Mouse (Mus musculus): ENCODE measurements at regions not wholly inside any gene's neighbourhood (a gene's known extent, or its start where the extent isn't known, plus 50 kb on each side); places are given as distances from the start of the nearest gene placed in this dataset.

- in situ Hi-C loops (cut with MboI; ENCODE audit: low sequenced_read_pairs) = no loop called here
These were observed 205.8 kb upstream of the Zmiz1 start for GRCm38 (mm10) chr14:25253016-25253850.

DNA sequence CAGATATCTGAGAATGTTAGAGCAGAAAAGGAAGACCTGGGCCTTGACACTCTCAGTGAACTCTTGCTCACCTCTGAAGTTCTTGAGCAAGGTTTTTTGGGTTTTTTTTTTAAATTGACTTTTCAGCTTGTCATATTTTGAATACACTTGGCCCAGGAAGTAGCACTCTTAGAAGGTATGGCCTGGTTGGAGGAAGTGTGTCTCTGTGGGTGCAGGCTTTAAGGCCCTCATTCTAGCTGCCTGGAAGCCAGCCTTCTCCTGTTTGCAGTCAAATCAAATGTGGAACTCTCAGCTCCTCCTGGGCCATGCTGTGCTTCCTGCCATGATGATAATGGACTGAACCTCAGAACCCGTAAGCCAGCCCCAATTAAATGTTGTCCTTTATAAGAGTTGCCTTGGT is 195.9 kb upstream of the Zmiz1 start:
- in situ Hi-C loops (cut with MboI; ENCODE audit: low sequenced_read_pairs) = no loop called here

DNA sequence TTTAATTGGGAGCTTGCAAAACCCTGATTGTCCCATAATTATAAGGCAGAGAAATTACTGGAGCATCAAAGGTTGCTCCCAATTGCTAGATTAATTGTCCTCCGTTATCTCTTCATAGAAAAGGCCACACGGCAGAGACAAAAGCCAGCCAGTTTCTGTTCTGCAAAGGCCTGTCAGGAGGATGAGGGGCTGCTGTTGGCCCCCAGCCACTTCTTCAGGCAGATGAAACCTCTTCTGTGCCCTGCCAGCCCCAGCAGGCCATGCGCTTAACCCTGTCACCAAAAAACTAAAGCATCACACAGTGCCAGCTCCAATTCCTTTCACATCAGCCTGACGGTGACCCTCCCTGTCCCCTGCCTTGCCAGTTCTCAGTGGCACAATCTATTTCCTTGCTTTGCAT is 192.1 kb upstream of the Zmiz1 start:
- in situ Hi-C loops (cut with MboI; ENCODE audit: low sequenced_read_pairs) = no loop called here

- in situ Hi-C loops (cut with MboI; ENCODE audit: low sequenced_read_pairs) = no loop called here
These were observed 190.8 kb upstream of the Zmiz1 start for GRCm38 (mm10) chr14:25268090-25268631.

DNA sequence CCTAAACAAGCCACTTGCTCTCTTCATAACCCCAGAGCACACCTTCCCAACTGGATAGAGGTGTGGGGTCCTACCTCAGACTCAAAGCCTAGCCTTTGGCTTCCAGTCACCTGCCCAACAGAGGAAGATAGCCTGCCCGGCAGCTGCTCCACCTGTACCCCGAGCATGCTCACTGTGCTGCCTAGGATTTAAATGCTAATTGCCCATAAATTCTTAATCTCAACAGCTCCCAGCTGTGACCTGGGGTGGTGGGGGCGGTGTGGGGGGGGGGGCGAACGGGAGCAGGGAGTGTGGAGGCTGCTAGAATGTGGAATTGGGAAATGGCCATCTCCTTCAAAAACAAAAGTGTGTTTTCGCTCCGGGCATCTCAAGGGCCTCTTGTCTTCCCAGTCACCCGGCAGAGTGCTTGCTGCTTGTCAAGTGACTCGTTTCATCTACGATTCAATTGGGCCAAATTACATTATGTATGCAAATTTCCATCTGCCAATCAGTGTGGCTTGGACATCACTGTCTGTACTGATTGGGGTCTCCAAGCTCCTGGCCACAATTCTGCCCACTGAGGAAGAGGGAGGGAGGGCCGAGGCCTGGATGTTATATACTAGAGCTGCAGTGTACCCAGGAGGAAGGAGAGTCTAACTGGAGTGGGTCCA is 188.6 kb upstream of the Zmiz1 start:
- in situ Hi-C loops (cut with MboI; ENCODE audit: low sequenced_read_pairs) = no loop called here

- in situ Hi-C loops (cut with MboI; ENCODE audit: low sequenced_read_pairs) = no loop called here
These were observed 186.4 kb upstream of the Zmiz1 start for GRCm38 (mm10) chr14:25272366-25273156.

- in situ Hi-C loops (cut with MboI; ENCODE audit: low sequenced_read_pairs) = no loop called here
These were observed 179.2 kb upstream of the Zmiz1 start for GRCm38 (mm10) chr14:25279751-25280150.

DNA sequence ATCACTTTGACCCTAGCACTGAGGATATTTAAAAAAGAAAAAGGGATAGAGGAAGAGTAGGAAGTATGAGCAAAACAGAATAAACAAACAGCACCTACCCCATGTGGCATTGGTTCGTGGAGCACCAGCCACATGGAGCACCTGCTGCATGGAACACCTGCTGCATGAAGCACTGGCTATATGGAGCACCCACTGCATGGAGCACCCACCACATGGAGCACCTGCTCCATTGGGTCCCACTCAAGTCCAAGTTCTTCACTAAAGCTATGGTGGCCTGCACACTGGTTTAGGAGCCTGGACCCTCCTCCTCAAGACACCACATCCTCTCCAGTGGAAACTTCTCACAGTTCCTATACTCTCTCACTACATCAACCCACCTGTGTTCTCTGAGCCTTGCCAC is 166.4 kb upstream of the Zmiz1 start:
- in situ Hi-C loops (cut with MboI; ENCODE audit: low sequenced_read_pairs) = no loop called here

DNA sequence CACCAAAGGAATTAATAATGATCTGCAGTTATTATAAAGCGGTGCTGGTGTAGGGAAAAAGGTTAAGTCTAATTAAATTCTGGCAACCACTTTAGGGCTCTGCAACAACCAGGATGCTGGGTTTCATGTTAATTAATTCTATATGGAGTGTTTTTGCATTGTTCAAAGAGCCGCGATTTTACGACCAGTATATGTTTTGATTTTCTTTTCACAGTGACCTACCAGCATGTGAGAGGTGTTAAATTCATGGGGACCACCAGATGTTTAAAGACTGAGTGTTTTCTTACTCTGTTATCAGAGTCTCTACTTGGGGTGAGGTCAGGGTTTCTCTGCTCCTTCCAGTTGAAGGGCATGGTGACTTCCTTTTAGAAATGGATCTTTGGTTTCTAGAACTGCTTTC is 164.8 kb upstream of the Zmiz1 start:
- in situ Hi-C loops (cut with MboI; ENCODE audit: low sequenced_read_pairs) = no loop called here

DNA sequence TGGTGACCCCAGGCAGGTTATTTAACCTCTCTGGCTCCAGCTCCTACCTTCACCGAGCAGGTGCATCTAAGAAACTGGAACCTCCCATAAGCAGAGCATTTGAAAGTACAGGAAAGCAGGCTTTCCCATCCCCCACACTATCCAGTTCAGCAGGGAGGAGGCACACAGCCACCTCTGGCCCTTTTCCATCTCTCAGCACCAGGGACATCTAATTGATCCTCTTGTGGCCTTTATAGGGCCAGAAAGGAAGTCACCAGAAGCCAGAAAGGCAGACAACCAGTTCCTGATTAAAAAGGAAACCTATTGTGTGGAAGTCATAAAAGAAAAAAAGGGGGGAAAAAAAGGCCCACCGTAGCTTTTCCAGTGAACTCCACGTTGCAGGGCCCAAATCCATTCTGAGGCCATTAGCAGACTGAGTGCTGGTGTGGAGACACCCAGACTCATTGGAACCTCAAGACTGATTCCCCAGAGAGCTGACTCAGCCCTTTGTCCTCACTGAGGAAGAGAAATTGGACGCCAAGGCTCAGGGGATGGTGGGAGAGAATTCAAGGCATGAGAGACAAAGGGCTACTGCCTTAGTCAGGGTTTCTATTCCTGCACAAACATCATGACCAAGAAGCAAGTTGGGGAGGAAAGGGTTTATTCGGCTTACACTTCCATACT is 163.2 kb upstream of the Zmiz1 start:
- in situ Hi-C loops (cut with MboI; ENCODE audit: low sequenced_read_pairs) = no loop called here

DNA sequence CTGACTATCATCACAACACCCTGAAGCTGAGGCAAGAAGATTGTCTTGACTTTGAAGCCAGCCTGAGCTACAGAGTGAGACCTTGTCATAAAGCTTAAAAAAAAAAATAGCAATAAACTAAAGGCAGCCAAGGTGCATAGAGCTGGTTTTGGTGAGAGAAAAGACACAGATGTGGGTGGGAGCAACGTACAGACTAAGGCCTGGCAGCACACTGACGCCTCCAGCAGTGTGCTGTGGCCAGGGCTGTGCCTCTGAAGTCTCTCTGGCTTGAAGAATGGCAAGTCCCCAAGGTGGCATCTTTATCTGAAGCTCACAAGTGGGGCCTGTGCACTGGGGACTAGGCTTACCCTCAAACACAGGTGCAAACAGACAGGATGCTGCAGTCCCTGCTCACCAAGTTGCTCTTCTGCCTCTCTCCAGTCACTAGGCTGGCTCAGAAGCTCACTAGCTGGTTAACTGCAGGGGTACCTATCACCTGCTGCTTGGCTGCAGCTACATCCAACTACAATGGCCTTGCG is 159.3 kb upstream of the Zmiz1 start:
- in situ Hi-C loops (cut with MboI; ENCODE audit: low sequenced_read_pairs) = no loop called here

DNA sequence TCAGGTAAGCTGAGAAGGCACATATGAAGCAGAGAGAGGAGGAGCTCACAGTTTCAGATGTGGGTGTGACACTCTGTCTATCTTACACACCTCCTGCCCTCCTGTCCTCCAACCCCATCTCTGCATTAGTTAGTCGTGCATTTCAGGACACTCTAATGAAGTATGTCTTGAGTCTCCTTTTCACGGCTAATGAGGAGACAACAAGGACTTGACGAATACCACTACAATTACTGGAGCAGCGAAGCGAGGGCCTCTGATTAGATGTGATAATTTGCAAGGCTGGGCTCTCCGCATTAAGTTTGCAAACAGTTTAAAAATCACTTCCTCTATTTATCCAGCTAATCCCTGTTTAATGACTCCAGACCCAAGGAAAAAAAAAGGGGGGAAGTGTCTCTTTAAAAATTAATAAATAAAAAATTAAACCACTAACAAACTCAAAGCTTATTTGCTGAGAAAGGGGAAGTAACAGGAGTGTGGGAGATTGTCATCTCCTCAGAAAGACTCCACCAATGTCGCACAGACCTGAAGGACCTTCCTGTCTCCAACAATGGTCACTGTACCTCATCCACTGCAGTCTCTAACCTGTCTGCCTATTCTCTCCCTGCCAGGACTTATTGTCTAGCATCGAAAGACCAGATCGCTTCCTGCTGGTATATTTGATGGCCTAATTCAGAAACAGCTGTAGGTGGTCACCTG is 157.5 kb upstream of the Zmiz1 start:
- in situ Hi-C loops (cut with MboI; ENCODE audit: low sequenced_read_pairs) = no loop called here

DNA sequence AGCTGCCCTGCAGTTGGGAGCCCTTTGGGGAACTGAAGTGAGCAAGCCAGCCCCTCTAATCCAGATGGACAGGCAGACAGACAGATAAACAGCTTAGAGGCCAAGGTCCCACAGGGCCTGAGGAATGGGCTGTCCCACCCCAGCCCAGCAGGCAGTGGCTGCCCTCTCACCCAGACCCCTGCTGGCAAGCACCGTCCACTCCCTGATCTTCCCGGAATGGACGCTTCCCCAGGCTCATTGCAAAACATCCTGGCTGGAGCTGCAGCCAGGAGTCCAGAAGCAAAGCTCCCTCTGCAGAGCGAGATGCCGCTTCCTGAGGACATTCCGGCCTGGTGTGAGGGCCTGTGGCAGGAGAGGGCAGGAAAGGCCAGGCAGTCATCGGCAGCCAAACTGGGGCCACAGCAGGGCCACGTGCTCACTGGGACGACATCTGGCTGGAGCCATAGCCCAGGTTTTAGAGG is 154.6 kb upstream of the Zmiz1 start:
- in situ Hi-C loops (cut with MboI; ENCODE audit: low sequenced_read_pairs) = no loop called here

- in situ Hi-C loops (cut with MboI; ENCODE audit: low sequenced_read_pairs) = no loop called here
These were observed 152.8 kb upstream of the Zmiz1 start for GRCm38 (mm10) chr14:25306166-25306565.

GRCm38 (mm10) chr14:25306961-25307654 is 151.9 kb upstream of the Zmiz1 start:
- in situ Hi-C loops (cut with MboI; ENCODE audit: low sequenced_read_pairs) = no loop called here

DNA sequence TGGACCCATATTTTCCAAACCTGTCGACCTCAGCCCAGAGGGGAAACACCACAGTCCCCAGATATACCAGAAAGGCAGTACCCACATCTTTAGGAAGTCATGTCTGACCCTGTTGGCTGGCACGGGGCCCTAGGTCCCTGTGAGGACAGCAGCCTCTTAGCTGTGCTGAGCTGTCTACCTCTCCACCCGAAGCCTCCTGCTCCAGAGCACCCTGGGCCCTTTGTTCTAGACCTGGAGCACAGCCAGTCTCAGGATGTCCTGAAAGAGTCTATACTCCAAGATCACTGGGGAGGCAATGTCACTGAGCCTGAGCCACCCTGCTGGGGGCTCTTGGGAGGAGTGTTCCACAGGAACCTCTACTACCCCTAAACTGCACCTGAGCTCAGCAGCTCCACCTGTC is 150.9 kb upstream of the Zmiz1 start:
- in situ Hi-C loops (cut with MboI; ENCODE audit: low sequenced_read_pairs) = no loop called here

DNA sequence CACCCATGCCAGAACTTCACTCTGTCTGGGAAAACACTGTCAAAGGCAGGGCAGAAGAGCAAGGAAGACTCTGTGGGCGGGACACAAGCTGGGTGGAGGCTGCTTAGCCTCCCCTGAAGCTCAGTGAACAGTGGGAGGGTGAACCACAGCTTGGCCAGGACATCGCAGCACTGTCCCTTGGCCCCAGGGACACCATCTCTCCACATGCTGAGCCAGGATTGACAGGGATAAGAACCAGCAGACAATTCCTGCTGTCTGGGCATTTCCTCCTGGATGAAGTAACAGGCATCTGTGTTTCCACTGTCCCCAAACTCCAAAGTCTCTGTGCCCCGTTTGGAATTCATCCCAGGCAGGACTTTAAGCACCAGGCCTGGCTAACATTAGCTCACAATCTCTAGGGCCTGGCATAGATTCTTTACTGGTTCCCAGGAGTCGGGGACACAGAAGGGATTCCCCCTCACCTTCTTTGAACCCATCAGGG is 148.3 kb upstream of the Zmiz1 start:
- in situ Hi-C loops (cut with MboI; ENCODE audit: low sequenced_read_pairs) = no loop called here

DNA sequence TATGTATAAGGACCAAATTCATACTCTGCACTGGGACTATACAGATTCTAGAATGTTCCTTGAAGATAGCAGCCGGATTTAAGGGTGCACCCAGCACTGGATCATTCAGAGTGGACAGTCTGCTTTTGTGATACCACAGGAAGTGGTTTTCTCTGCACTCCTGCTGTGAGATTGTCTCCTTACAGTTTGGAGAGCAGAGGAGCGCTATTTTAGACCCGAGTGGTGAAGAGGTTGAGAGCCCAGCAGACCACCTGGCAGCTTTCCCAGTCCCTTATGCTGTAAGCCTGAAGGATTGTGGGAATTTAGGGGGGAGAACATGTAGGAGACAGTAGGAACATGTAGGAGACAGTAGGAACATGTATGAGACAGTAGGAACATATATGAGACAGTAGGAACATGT is 147.5 kb upstream of the Zmiz1 start:
- in situ Hi-C loops (cut with MboI; ENCODE audit: low sequenced_read_pairs) = no loop called here

- in situ Hi-C loops (cut with MboI; ENCODE audit: low sequenced_read_pairs) = no loop called here
These were observed 146.8 kb upstream of the Zmiz1 start for GRCm38 (mm10) chr14:25312135-25312534.
